Mouse (Mus musculus): ENCODE measurements around the gene Adrm1. TPM values are rescaled to one million over a fixed set of nuclear protein-coding genes. Genes with fewer than 3 reads are reported as not detected.

The Adrm1 gene
- polyA plus RNA-seq, 1 experiment from 2014 or later = 211 TPM

GRCm38 (mm10) chr2:180207840-180208239, 36.6 kb downstream of the Adrm1 start:
- Histone ChIP-seq H3K4me1 (peaks cover 4% of the 10 kb centered on the region; the same call in 1 of the 2 replicates), H3K4me2 (no peak overlapping the region), H3K36me3 (ENCODE audit: poor library complexity, severe bottlenecking) (no peaks in the 10 kb centered on the region), H3K27me3 (no peaks in the 10 kb centered on the region), H3K9me3 (replicated peaks) (peaks cover 3% of the 10 kb centered on the region; the same call in 1 of the 2 replicates), H3K4me3 (no peak overlapping the region), H3K9ac (no peak overlapping the region), H3K27ac (no peak overlapping the region)
- 65% methylated on average over 7 of the region's 7 CpGs for WGBS
- ATAC-seq = no peak

GRCm38 (mm10) chr2:180208976-180209375, 37.7 kb downstream of the Adrm1 start:
- no peaks in the 10 kb centered on the region for H3K36me3 ChIP-seq (ENCODE audit: poor library complexity, severe bottlenecking)
- H3K27me3 ChIP-seq = no peaks in the 10 kb centered on the region
- ATAC-seq = no peak
- no peak overlapping the region for H3K9ac ChIP-seq
- 77% methylated on average over 1 of the region's 1 CpGs for WGBS
- no peak overlapping the region for H3K27ac ChIP-seq
- H3K4me3 ChIP-seq = no peak overlapping the region
- H3K9me3 ChIP-seq (replicated peaks) = peaks cover 3% of the 10 kb centered on the region; the same call in 1 of the 2 replicates
- H3K4me2 ChIP-seq = no peak overlapping the region
- H3K4me1 ChIP-seq = peaks cover 4% of the 10 kb centered on the region; the same call in 1 of the 2 replicates

- no peak overlapping the region for H3K27ac ChIP-seq
- H3K4me1 ChIP-seq = peaks cover 8% of the 10 kb centered on the region; the same call in 1 of the 2 replicates
- no peaks in the 10 kb centered on the region for H3K36me3 ChIP-seq (ENCODE audit: poor library complexity, severe bottlenecking)
- no peak overlapping the region for H3K9ac ChIP-seq
- H3K4me2 ChIP-seq = no peak overlapping the region
- whole genome bisulfite sequencing = 93% methylated on average over 3 of the region's 3 CpGs
- peaks cover 3% of the 10 kb centered on the region; the same call in 1 of the 2 replicates for H3K9me3 ChIP-seq (replicated peaks)
- ATAC-seq = no peak
- H3K27me3 ChIP-seq = no peaks in the 10 kb centered on the region
- no peak overlapping the region for H3K4me3 ChIP-seq
Observed at GRCm38 (mm10) chr2:180212255-180212654, 41.0 kb downstream of the Adrm1 start.

GRCm38 (mm10) chr2:180214352-180214978, 43.2 kb downstream of the Adrm1 start:
- Histone ChIP-seq H3K27me3 (no peaks in the 10 kb centered on the region), H3K27ac (no peak overlapping the region), H3K9ac (no peak overlapping the region), H3K4me1 (peaks cover 18% of the 10 kb centered on the region), H3K4me3 (no peak overlapping the region), H3K36me3 (ENCODE audit: poor library complexity, severe bottlenecking) (no peaks in the 10 kb centered on the region), H3K4me2 (no peak overlapping the region), H3K9me3 (replicated peaks) (peaks cover 3% of the 10 kb centered on the region; the same call in 1 of the 2 replicates)
- WGBS = 82% methylated on average over 4 of the region's 4 CpGs
- no peak for ATAC-seq

GRCm38 (mm10) chr2:180215011-180215461, 43.8 kb downstream of the Adrm1 start:
- H3K4me3 ChIP-seq = no peak overlapping the region
- peaks cover 21% of the 10 kb centered on the region for H3K4me1 ChIP-seq
- WGBS = 80% methylated on average over 8 of the region's 8 CpGs
- H3K9ac ChIP-seq = no peak overlapping the region
- peaks cover 3% of the 10 kb centered on the region; the same call in 1 of the 2 replicates for H3K9me3 ChIP-seq (replicated peaks)
- H3K36me3 ChIP-seq (ENCODE audit: poor library complexity, severe bottlenecking) = no peaks in the 10 kb centered on the region
- H3K4me2 ChIP-seq = no peak overlapping the region
- no peak overlapping the region for H3K27ac ChIP-seq
- ATAC-seq = no peak
- H3K27me3 ChIP-seq = no peaks in the 10 kb centered on the region

- H3K4me2 ChIP-seq = no peak overlapping the region
- no peak overlapping the region for H3K4me3 ChIP-seq
- no peak overlapping the region for H3K9ac ChIP-seq
- H3K36me3 ChIP-seq (ENCODE audit: poor library complexity, severe bottlenecking) = no peaks in the 10 kb centered on the region
- 89% methylated on average over 6 of the region's 6 CpGs for WGBS
- H3K27ac ChIP-seq = no peak overlapping the region
- no peak for ATAC-seq
- H3K4me1 ChIP-seq = peaks cover 21% of the 10 kb centered on the region
- H3K27me3 ChIP-seq = no peaks in the 10 kb centered on the region
- peaks cover 3% of the 10 kb centered on the region; the same call in 1 of the 2 replicates for H3K9me3 ChIP-seq (replicated peaks)
Observed at GRCm38 (mm10) chr2:180215951-180216350, 44.7 kb downstream of the Adrm1 start.

GRCm38 (mm10) chr2:180216921-180217320, 45.6 kb downstream of the Adrm1 start:
- WGBS = 86% methylated on average over 4 of the region's 5 CpGs
- Histone ChIP-seq H3K9me3 (replicated peaks) (peaks cover 3% of the 10 kb centered on the region; the same call in 1 of the 2 replicates), H3K36me3 (ENCODE audit: poor library complexity, severe bottlenecking) (no peaks in the 10 kb centered on the region), H3K4me3 (no peak overlapping the region), H3K9ac (no peak overlapping the region), H3K4me1 (peaks cover 22% of the 10 kb centered on the region), H3K27me3 (no peaks in the 10 kb centered on the region), H3K27ac (no peak overlapping the region), H3K4me2 (no peak overlapping the region)
- ATAC-seq = no peak

- no peaks in the 10 kb centered on the region for H3K36me3 ChIP-seq (ENCODE audit: poor library complexity, severe bottlenecking)
- H3K27ac ChIP-seq = no peak overlapping the region
- no peak for ATAC-seq
- no peak overlapping the region for H3K9ac ChIP-seq
- WGBS = 89% methylated on average over 8 of the region's 8 CpGs
- no peak overlapping the region for H3K4me3 ChIP-seq
- H3K4me1 ChIP-seq = peaks cover 29% of the 10 kb centered on the region
- no peak overlapping the region for H3K4me2 ChIP-seq
- H3K27me3 ChIP-seq = no peaks in the 10 kb centered on the region
- H3K9me3 ChIP-seq (replicated peaks) = no peaks in the 10 kb centered on the region
Observed at GRCm38 (mm10) chr2:180217587-180217986, 46.3 kb downstream of the Adrm1 start.

GRCm38 (mm10) chr2:180218241-180218640, 47.0 kb downstream of the Adrm1 start:
- Histone ChIP-seq H3K27me3 (0 out of 2 replicates have a peak, but pooled peaks cover 3% of the 10 kb centered on the region), H3K4me1 (peaks cover 30% of the 10 kb centered on the region), H3K27ac (peak overlapping the region; percentile 31; the same call in 1 of the 2 replicates), H3K36me3 (ENCODE audit: poor library complexity, severe bottlenecking) (no peaks in the 10 kb centered on the region), H3K4me2 (no peak overlapping the region), H3K9me3 (replicated peaks) (no peaks in the 10 kb centered on the region), H3K4me3 (no peak overlapping the region), H3K9ac (no peak overlapping the region)
- WGBS = 79% methylated on average over 3 of the region's 3 CpGs
- ATAC-seq = no peak

- no peak for ATAC-seq
- H3K27me3 ChIP-seq = peaks cover 7% of the 10 kb centered on the region; the same call in 1 of the 2 replicates
- no peak overlapping the region for H3K4me2 ChIP-seq
- 24% methylated on average over 5 of the region's 5 CpGs for WGBS
- no peak overlapping the region for H3K4me3 ChIP-seq
- H3K4me1 ChIP-seq = peaks cover 30% of the 10 kb centered on the region
- no peaks in the 10 kb centered on the region for H3K36me3 ChIP-seq (ENCODE audit: poor library complexity, severe bottlenecking)
- H3K9me3 ChIP-seq (replicated peaks) = no peaks in the 10 kb centered on the region
- peak overlapping the region; percentile 31 for H3K27ac ChIP-seq
- no peak overlapping the region for H3K9ac ChIP-seq
Observed at GRCm38 (mm10) chr2:180218677-180219076, 47.4 kb downstream of the Adrm1 start.

GRCm38 (mm10) chr2:180219145-180219943, 48.1 kb downstream of the Adrm1 start:
- no peaks in the 10 kb centered on the region for H3K36me3 ChIP-seq (ENCODE audit: poor library complexity, severe bottlenecking)
- H3K4me3 ChIP-seq = no peak overlapping the region
- no peak overlapping the region for H3K4me2 ChIP-seq
- no peaks in the 10 kb centered on the region for H3K9me3 ChIP-seq (replicated peaks)
- peak overlapping the region; percentile 31; the same call in 1 of the 2 replicates for H3K27ac ChIP-seq
- H3K9ac ChIP-seq = no peak overlapping the region
- peaks cover 30% of the 10 kb centered on the region for H3K4me1 ChIP-seq
- no peak for ATAC-seq
- H3K27me3 ChIP-seq = peaks cover 11% of the 10 kb centered on the region
- 84% methylated on average over 15 of the region's 15 CpGs for WGBS

- H3K9me3 ChIP-seq (replicated peaks) = no peaks in the 10 kb centered on the region
- no peak overlapping the region for H3K9ac ChIP-seq
- H3K4me2 ChIP-seq = no peak overlapping the region
- ATAC-seq = no peak
- WGBS = 82% methylated on average over 9 of the region's 9 CpGs
- peaks cover 19% of the 10 kb centered on the region for H3K27me3 ChIP-seq
- no peak overlapping the region for H3K4me3 ChIP-seq
- peaks cover 35% of the 10 kb centered on the region for H3K4me1 ChIP-seq
- no peaks in the 10 kb centered on the region for H3K36me3 ChIP-seq (ENCODE audit: poor library complexity, severe bottlenecking)
- no peak overlapping the region for H3K27ac ChIP-seq
Observed at GRCm38 (mm10) chr2:180220165-180220564, 48.9 kb downstream of the Adrm1 start.
